Mouse (Mus musculus) liver, embryonic 11.5 days (tissue): ENCODE measurements around the gene Hist1h2ag. TPM values are rescaled to one million over a fixed set of nuclear protein-coding genes. Genes with fewer than 3 reads are reported as not detected.
"Not testable (repeated sequence)": the region's sequence is repeated elsewhere in the genome, so short reads cannot be mapped to it uniquely, and the experiment has no call there.

Experiments
- ATAC-seq: fragments of 200-750 bp; cut with Nextera tagmentation; replicated peaks from 2 replicates; pipeline ENCODE4 v1.8.0; 2017; ENCODE audit warnings: moderate number of reproducible peaks, mild to moderate bottlenecking, moderate TSS enrichment, moderate library complexity; ENCODE audit not compliant: low FRiP score
- DNase-seq: peaks from one replicate; pipeline ENCODE4 v3.0.0-alpha.2; 2017; ENCODE audit warnings: low spot score
- H3K27ac ChIP-seq: fragments of 300-500 bp; sonication (generic); 2 replicates; pipeline ENCODE4 v1.5.1; 2014; ENCODE audit warnings: mild to moderate bottlenecking, low read depth, low read length, control low read depth
- H3K27me3 ChIP-seq: fragments of 300-500 bp; sonication (generic); replicated peaks from 2 replicates; pipeline ENCODE4 v1.6.1; 2014; ENCODE audit warnings: low read length, mixed read lengths; ENCODE audit not compliant: control insufficient read depth, insufficient read depth
- H3K36me3 ChIP-seq: fragments of 300-500 bp; sonication (generic); 2 replicates; pipeline ENCODE4 v1.6.1; 2014; ENCODE audit warnings: mild to moderate bottlenecking, low read length, moderate library complexity, mixed read lengths; ENCODE audit not compliant: control insufficient read depth, insufficient read depth
- H3K4me1 ChIP-seq: fragments of 300-500 bp; sonication (generic); replicated peaks from 2 replicates; pipeline ENCODE4 v1.6.1; 2014; ENCODE audit warnings: low read length, mixed read lengths; ENCODE audit not compliant: control insufficient read depth, insufficient read depth
- H3K4me2 ChIP-seq: fragments of 300-500 bp; sonication (generic); 2 replicates; pipeline ENCODE4 v1.6.1; 2014; ENCODE audit warnings: mild to moderate bottlenecking, control low read depth, moderate library complexity
- H3K4me3 ChIP-seq: fragments of 300-500 bp; sonication (generic); 2 replicates; pipeline ENCODE4 v1.5.1; 2014; ENCODE audit warnings: low read depth, low read length, control low read depth
- H3K9ac ChIP-seq: fragments of 300-500 bp; sonication (generic); 2 replicates; pipeline ENCODE4 v1.6.1; 2014; ENCODE audit warnings: low read depth, low read length, control low read depth
- H3K9me3 ChIP-seq: fragments of 300-500 bp; sonication (generic); 2 replicates; pipeline ENCODE4 v1.6.1; 2016; ENCODE audit warnings: low read length, inconsistent platforms, mixed read lengths; ENCODE audit not compliant: control insufficient read depth
- WGBS: fragments of 180-500 bp; shearing (Covaris S2); extraction: QIAGEN DNeasy Blood & Tissue Kit; methylation state at CpG from one replicate; pipeline ENCODE4 v1.1.7; 2014; 5-methylcytosine and 5-hydroxymethylcytosine counted together
- polyA plus RNA-seq: library from polyadenylated mRNA; unstranded; fragments of >200 nt; fragmentation: Nextera tagmentation; extraction: Ambion mirVana; gene quantifications from 2 replicates; pipeline ENCODE4 v1.2.1, GENCODE M21; 2014

The Hist1h2ag gene
- polyA plus RNA-seq, 1 experiment from 2014 or later, result 26.4 TPM

DNA sequence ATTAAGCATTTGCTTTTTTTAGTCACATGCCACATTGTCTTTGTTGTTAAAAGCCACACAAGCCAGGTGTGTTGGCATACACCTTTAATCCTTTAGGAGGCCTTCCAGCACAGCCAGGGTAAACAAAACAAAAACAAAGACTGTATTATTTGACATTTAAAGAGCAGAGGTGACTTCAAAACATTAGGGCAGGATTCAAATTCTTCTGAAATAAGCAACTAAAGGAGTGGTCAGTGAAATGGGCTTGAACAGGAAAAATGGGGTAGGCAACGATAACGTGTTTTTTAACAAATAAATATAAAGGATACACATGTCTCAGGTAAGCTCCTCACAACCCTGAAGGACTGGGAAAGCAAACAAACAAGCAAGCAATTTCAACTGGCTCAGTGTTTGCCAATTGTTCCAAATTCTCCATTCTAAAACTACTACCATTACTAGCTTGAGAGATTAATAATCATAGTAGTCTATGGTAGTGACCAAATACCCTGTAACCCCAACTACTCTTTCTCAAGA lies 2.7 kb downstream of the Hist1h2ag start:
- H3K4me2 ChIP-seq, result peak overlapping the region; percentile 71
- peak overlapping the region; percentile 40 for H3K4me3 ChIP-seq
- H3K4me1 ChIP-seq, result peaks cover 22% of the 10 kb centered on the region
- peak overlapping the region; percentile 99 for H3K27ac ChIP-seq
- no peak for ATAC-seq
- H3K9ac ChIP-seq, result peak overlapping the region; percentile 73
- H3K9me3 ChIP-seq, result no peaks in the 10 kb centered on the region
- 5% methylated on average over 2 of the region's 2 CpGs for WGBS
- DNase-seq, result no peak
- H3K36me3 ChIP-seq, result no peaks in the 10 kb centered on the region
- no peaks in the 10 kb centered on the region for H3K27me3 ChIP-seq

DNA sequence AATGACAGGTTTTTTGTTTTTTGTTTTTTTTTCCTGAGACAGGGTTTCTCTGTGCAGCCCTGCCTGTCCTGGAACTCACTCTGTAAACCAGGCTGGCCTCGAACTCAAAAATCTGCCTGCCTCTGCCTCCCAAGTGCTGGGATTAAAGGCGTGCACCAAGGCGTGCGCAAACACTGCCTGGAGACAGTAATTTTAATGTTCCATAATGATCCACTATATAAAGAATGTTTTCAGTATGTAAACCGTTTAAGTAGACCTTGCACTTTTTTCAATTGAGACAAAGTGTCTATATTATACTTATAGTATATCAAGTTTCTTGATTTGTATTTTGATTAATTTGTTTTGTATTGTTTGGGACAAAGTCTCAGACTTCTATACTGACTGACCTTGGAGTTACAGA lies 3.4 kb downstream of the Hist1h2ag start:
- Histone ChIP-seq H3K4me3 (peak overlapping the region; percentile 40; the same call in 1 of the 2 replicates), H3K9ac (peak overlapping the region; percentile 73), H3K36me3 (no peaks in the 10 kb centered on the region), H3K4me2 (peak overlapping the region; percentile 71), H3K9me3 (no peaks in the 10 kb centered on the region), H3K27me3 (no peaks in the 10 kb centered on the region), H3K27ac (peak overlapping the region; percentile 99), H3K4me1 (peaks cover 20% of the 10 kb centered on the region)
- DNase-seq (no peak), ATAC-seq (no peak)
- WGBS, result 65% methylated on average over 5 of the region's 5 CpGs

DNA sequence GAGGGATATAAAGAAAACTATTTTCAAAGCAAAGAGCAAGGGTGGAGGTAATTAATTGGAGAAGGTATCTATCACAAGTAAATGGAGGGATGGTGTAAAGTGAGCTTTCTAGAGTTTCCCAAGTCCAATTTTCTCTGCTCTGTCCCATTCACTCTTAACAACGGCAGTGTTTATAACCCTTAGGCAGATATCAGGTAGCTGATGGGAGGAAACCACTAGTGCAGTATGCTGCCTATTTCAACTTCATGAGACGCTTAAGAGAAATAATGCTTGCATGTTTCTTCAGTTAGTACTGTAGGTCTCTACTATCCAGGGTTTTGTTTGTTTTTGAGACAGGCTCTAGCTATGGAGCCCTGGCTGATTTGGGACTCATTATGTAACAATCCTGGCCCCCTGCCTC lies 5.3 kb downstream of the Hist1h2ag start:
- H3K27ac ChIP-seq, result peak overlapping the region; percentile 94
- peak overlapping the region; percentile 60 for H3K4me2 ChIP-seq
- H3K4me3 ChIP-seq, result no peak overlapping the region
- H3K9me3 ChIP-seq, result no peaks in the 10 kb centered on the region
- H3K4me1 ChIP-seq, result peaks cover 20% of the 10 kb centered on the region; the same call in 1 of the 2 replicates
- peak overlapping the region; percentile 48 for H3K9ac ChIP-seq
- no peaks in the 10 kb centered on the region for H3K27me3 ChIP-seq
- WGBS, result 57% methylated on average over 2 of the region's 2 CpGs
- no peak for ATAC-seq
- H3K36me3 ChIP-seq, result no peaks in the 10 kb centered on the region
- DNase-seq, result no peak

DNA sequence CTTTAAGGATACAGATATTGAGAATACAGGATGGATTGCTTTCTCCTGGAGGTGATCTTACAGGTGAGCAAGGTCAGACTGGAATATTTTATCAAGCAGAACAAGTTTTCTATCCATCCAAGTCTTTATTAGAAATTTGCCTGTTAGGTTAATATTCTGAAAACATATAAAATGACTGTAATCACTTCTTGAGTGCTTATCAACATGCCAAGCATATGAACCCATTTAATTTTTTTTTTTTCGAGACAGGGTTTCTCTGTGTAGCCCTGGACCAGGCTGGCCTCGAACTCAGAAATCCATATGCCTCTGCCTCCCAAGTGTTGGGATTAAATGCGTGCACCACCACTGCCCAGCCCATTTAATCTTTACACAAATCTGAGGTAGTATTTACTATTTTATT lies 5.8 kb downstream of the Hist1h2ag start:
- ATAC-seq (no peak), DNase-seq (no peak)
- Histone ChIP-seq H3K9me3 (no peaks in the 10 kb centered on the region), H3K27ac (peak overlapping the region; percentile 94), H3K27me3 (no peaks in the 10 kb centered on the region), H3K4me1 (peaks cover 20% of the 10 kb centered on the region; the same call in 1 of the 2 replicates), H3K36me3 (no peaks in the 10 kb centered on the region), H3K9ac (peak overlapping the region; percentile 75), H3K4me2 (peak overlapping the region; percentile 60), H3K4me3 (peak overlapping the region; percentile 29)
- 63% methylated on average over 3 of the region's 3 CpGs for WGBS

- peaks cover 20% of the 10 kb centered on the region; the same call in 1 of the 2 replicates for H3K4me1 ChIP-seq
- ATAC-seq (peak; percentile 14), DNase-seq (peak; percentile 69)
- H3K4me2 ChIP-seq, result peak overlapping the region; percentile 60
- H3K27ac ChIP-seq, result peak overlapping the region; percentile 94
- H3K4me3 ChIP-seq, result peak overlapping the region; percentile 29
- WGBS, result 2% methylated on average over 20 of the region's 23 CpGs
- no peaks in the 10 kb centered on the region for H3K36me3 ChIP-seq
- no peaks in the 10 kb centered on the region for H3K27me3 ChIP-seq
- peak overlapping the region; percentile 75 for H3K9ac ChIP-seq
- no peaks in the 10 kb centered on the region for H3K9me3 ChIP-seq
These were observed 6.4 kb downstream of the Hist1h2ag start for GRCm38 (mm10) chr13:22036149-22036956.

GRCm38 (mm10) chr13:22035267-22036148 lies 7.2 kb downstream of the Hist1h2ag start, which contains the start of the genes Hist1h2ah and Hist1h2bk:
Gene Hist1h2ah, minus strand, starts transcription at chr13:22035568.
Gene Hist1h2bk, plus strand, starts transcription at chr13:22035870.
- Histone ChIP-seq H3K4me2 (peak within 1 kb of the TSS; percentile 80), H3K9ac (peak within 1 kb of the TSS; percentile 89), H3K4me1 (peaks cover 20% of the 10 kb centered on the region; the same call in 1 of the 2 replicates), H3K4me3 (peak within 1 kb of the TSS; percentile 45), H3K27ac (peak within 1 kb of the TSS; percentile 94)
- WGBS, result under 1% methylated on average over 22 of the region's 69 CpGs
- not testable (repeated sequence) for H3K36me3 ChIP-seq, H3K9me3 ChIP-seq, H3K27me3 ChIP-seq
- ATAC-seq (peak; percentile 91), DNase-seq (peak; percentile 82)

DNA sequence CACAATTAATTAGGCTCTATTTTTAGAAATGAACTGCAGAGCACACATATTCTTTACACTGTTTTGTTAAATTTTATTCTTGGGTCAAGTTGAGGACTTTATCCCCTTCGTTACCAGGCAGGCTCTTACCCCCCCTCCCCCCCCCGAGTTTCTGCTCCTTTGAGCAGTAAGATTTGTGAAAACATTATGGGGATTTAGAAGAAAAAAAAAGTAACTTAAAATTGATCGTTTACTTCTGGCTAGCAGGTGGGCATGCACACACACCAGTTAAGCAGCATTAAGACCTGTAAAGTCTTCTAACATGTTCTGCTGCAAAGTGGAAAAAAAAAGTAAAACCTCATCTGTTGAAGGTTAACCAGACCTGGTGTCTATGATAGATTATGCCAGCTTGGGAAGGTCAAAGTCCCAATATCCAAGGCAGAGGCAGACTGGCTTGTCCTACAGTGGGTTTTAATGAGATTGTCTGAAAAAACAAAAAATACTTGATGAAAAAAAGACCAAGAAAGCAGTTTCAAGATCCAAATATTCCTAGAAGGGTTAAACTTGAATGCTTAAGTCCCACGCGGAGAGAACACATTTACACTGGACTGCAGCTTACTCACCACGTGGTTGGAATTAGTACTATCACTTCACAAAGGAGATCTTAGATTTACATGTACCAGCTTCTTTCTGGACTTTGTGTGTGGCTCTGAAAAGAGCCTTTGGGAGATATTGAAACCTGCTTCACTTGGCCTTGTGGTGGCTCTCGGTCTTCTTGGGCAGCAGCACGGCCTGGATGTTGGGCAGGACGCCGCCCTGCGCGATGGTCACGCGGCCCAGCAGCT lies 8.1 kb downstream of the Hist1h2ag start:
- Histone ChIP-seq H3K4me2 (peak overlapping the region; percentile 80), H3K9me3 (no peaks in the 10 kb centered on the region), H3K27me3 (no peaks in the 10 kb centered on the region), H3K4me3 (peak overlapping the region; percentile 45), H3K27ac (peak overlapping the region; percentile 94), H3K4me1 (peaks cover 21% of the 10 kb centered on the region; the same call in 1 of the 2 replicates), H3K9ac (peak overlapping the region; percentile 89), H3K36me3 (no peaks in the 10 kb centered on the region)
- WGBS, result under 1% methylated on average over 10 of the region's 14 CpGs
- ATAC-seq (no peak), DNase-seq (no peak)
